8 mouse cellular contexts compared by ENCODE assay signal in genomic region chrX:169997854-169998456, GRCm38 (mm10). TPM values are rescaled to one million over a fixed set of nuclear protein-coding genes. Genes with fewer than 3 reads are reported as not detected.
A peak's percentile ranks its signal among the peaks of the same experiment; 100 is the strongest.
DNase-seq lines count a peak whose midpoint lies in the region; ATAC-seq lines count a peak whose summit lies in the region.
"Not testable (repeated sequence)": the region's sequence is repeated elsewhere in the genome, so short reads cannot be mapped to it uniquely, and the experiment has no call there.

No protein-coding gene starts in this region.

- peak overlapping the region; percentile 94 for H3K4me2 ChIP-seq in heart, embryonic 14.5 days (ENCODE audit: low read length)
- peak overlapping the region; percentile 75 for H3K4me2 ChIP-seq in liver, embryonic 13.5 days
- H3K4me2 ChIP-seq in stomach, embryonic 16.5 days (ENCODE audit: low read depth, low read length): peak overlapping the region; percentile 66

- not testable (repeated sequence) for H3K36me3 ChIP-seq in heart, embryonic 14.5 days (ENCODE audit: control insufficient read depth, insufficient read depth, low read length); liver, embryonic 13.5 days; stomach, embryonic 16.5 days (ENCODE audit: control insufficient read depth, insufficient read depth, low read length)

- peak; percentile 74 for ATAC-seq in CD4-positive, CD25-positive, alpha-beta regulatory T cell, adult 4 months
- peak; percentile 85; the same call in 1 of the 2 replicates for ATAC-seq in heart, embryonic 14.5 days (ENCODE audit: insufficient number of reproducible peaks, insufficient read depth, low FRiP score, low read depth)
- peak; percentile 91 for ATAC-seq in liver, embryonic 13.5 days (ENCODE audit: low read depth)
- peak; percentile 89 for ATAC-seq in stomach, embryonic 16.5 days (ENCODE audit: insufficient read depth, low FRiP score)

- DNase-seq in c-Kit-negative CD71-positive TER-119-positive erythroid progenitor cells, embryonic 14.5 days (ENCODE audit: low read depth, low spot score): peak; percentile 100
- peak; percentile 100 for DNase-seq in fibroblast of lung, adult 2 months (ENCODE audit: low read depth)
- peak; percentile 100 for DNase-seq in kidney, postnatal 14 days
- peak; percentile 95 for DNase-seq in liver, embryonic 13.5 days
- DNase-seq in neural tube, embryonic 10.5 days (ENCODE audit: extremely low spot score, low spot score): peak; percentile 29

- 44% methylated on average over 37 of the region's 37 CpGs for WGBS in heart, embryonic 14.5 days
- WGBS in liver, embryonic 13.5 days (ENCODE audit: insufficient replicate concordance): 6% methylated on average over 9 of the region's 37 CpGs
- 0% methylated on average over 12 of the region's 37 CpGs for WGBS in stomach, embryonic 16.5 days

- not testable (repeated sequence) for H3K27me3 ChIP-seq in heart, embryonic 14.5 days (ENCODE audit: control insufficient read depth, insufficient read depth, low read length); liver, embryonic 13.5 days; stomach, embryonic 16.5 days (ENCODE audit: control insufficient read depth, insufficient read depth, low read length)

- peak overlapping the region in 1 of 2 experiments; percentile 34; a peak in 3 of 4 replicates for H3K27ac ChIP-seq in heart, embryonic 14.5 days (replicated peaks in 1 of 2; ENCODE audit: control insufficient read depth in 1 of 2, insufficient read depth in 1 of 2, low read depth in 2 of 2, low read length in 2 of 2)
- not testable (repeated sequence) for H3K27ac ChIP-seq in liver, embryonic 13.5 days
- peak overlapping the region; percentile 49; the same call in 1 of the 2 replicates for H3K27ac ChIP-seq in stomach, embryonic 16.5 days (ENCODE audit: low read length)

- not testable (repeated sequence) for H3K4me1 ChIP-seq in heart, embryonic 14.5 days (ENCODE audit: control insufficient read depth in 2 of 2, insufficient read depth in 2 of 2, low read length in 2 of 2); liver, embryonic 13.5 days (replicated peaks); stomach, embryonic 16.5 days (ENCODE audit: control insufficient read depth, insufficient read depth, low read length)

- H3K9ac ChIP-seq in heart, embryonic 14.5 days (ENCODE audit: low read length): peak overlapping the region; percentile 67
- H3K9ac ChIP-seq in liver, embryonic 13.5 days: peak overlapping the region; percentile 26; the same call in 1 of the 2 replicates
- peak overlapping the region; percentile 57 for H3K9ac ChIP-seq in stomach, embryonic 16.5 days (ENCODE audit: low read length)

- peak overlapping the region; percentile 48 to 56 for H3K4me3 ChIP-seq in heart, embryonic 14.5 days (ENCODE audit: control insufficient read depth in 1 of 2, insufficient read depth in 1 of 2, low read depth in 1 of 2, low read length in 2 of 2)
- peak overlapping the region; percentile 49 for H3K4me3 ChIP-seq in liver, embryonic 13.5 days (replicated peaks)
- peak overlapping the region; percentile 45 for H3K4me3 ChIP-seq in stomach, embryonic 16.5 days (replicated peaks; ENCODE audit: low read length)

- H3K9me3 ChIP-seq in heart, embryonic 14.5 days (ENCODE audit: control insufficient read depth, low read length): peaks cover 49% of the 10 kb centered on the region
- not testable (repeated sequence) for H3K9me3 ChIP-seq in liver, embryonic 13.5 days (replicated peaks); stomach, embryonic 16.5 days (replicated peaks; ENCODE audit: control insufficient read depth, low read length)

RNA-seq across cellular contexts. Expression of gene Gm21887, which starts 11.5 kb away (rescaled TPM):
- polyA plus RNA-seq in CD4-positive, CD25-positive, alpha-beta regulatory T cell, adult 4 months (2017; shearing (Covaris generic)): 100 to 1,000 TPM in 1 of 2 experiments, 10 to 100 TPM in 1; 25.2 to 130 TPM
- polyA plus RNA-seq in heart, embryonic 14.5 days (2014; fragmentation: Nextera tagmentation; extraction: Ambion mirVana): 181 and 228 TPM in 2 replicates
- 84.4 and 95.3 TPM in 2 replicates for polyA plus RNA-seq in liver, embryonic 13.5 days (2015; fragmentation: Nextera tagmentation; extraction: Ambion mirVana)
- polyA plus RNA-seq in stomach, embryonic 16.5 days (2015; fragmentation: Nextera tagmentation; extraction: Ambion mirVana): 124 and 172 TPM in 2 replicates

Comparison
In these comparisons a context has a peak if more than half of its experiments do, and no peak if none do; other contexts are left out.
1. DNase-seq: peak in every context shown above with its lines; median percentile 100 in c-Kit-negative CD71-positive TER-119-positive erythroid progenitor cells, embryonic 14.5 days; 100 in fibroblast of lung, adult 2 months; 100 in kidney, postnatal 14 days; 95 in liver, embryonic 13.5 days; 29 in neural tube, embryonic 10.5 days.